Mouse (Mus musculus): ENCODE results near the gene Cabp4. TPM values are rescaled to one million over a fixed set of nuclear protein-coding genes. Genes with fewer than 3 reads are reported as not detected.

Cabp4 gene
- polyA plus RNA-seq, 1 experiment from 2014 or later = 0.19 TPM

DNA sequence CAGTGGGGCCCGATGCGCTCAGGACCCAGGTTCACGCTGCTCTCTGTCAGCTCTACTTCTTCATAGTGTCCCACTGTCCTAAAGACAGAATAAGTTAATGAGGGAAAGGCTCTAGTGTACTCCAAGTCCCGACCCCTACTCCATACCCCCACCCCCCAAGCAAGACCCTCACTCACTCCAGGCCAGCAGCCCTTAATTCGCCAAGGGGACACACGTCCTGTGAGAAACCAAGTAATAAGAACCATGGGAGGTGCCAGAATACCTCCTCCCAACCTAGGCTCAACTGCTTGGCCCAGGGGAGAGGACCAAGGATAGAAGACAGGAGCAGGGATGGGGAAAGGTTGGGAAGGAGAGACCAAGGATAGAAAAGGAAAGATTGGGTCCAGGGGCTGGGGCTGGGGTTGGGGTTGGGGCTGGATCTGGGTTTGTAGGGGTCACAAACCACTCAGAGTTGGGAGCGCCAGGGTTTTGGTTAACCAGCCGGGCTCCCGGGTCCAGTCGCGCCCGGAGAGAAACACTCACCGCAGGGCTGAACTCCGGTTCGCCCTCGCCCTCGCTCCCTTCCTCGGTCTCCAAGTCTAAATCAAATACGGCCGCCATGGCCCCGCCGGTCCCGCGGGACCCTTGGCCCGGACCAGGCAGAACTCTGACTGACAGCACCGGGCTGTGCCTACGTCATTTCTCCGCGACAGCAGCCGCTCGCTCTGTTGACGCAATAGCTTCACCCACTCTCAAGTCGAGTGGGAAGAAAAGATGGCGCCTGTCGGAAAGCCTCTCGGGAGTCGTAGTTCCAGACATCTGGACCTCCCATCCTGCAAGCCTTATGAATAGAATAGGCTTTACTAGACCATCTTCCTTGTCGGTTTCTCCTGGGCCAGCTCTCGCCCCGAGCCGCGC is 19.1 kb upstream of the Cabp4 start, which contains the start of gene Rps6kb2:
Gene Rps6kb2, minus strand, starts transcription at position 709 of the 897 bp plus-strand sequence.
- peaks cover 18% of the 10 kb centered on the region for H3K36me3 ChIP-seq
- ATAC-seq (ENCODE audit: insufficient read depth, low FRiP score, low read depth) = peak; percentile 77
- peaks cover 11% of the 10 kb centered on the region; the same call in 1 of the 2 replicates for H3K4me1 ChIP-seq
- 5% methylated on average over 42 of the region's 42 CpGs for WGBS
- H3K9me3 ChIP-seq = no peaks in the 10 kb centered on the region
- H3K4me3 ChIP-seq (replicated peaks) = peak within 1 kb of the TSS; percentile 62
- H3K4me2 ChIP-seq = peak within 1 kb of the TSS; percentile 90
- H3K9ac ChIP-seq = peak within 1 kb of the TSS; percentile 67
- peak within 1 kb of the TSS; percentile 70 for H3K27ac ChIP-seq
- H3K27me3 ChIP-seq (replicated peaks) = no peaks in the 10 kb centered on the region

DNA sequence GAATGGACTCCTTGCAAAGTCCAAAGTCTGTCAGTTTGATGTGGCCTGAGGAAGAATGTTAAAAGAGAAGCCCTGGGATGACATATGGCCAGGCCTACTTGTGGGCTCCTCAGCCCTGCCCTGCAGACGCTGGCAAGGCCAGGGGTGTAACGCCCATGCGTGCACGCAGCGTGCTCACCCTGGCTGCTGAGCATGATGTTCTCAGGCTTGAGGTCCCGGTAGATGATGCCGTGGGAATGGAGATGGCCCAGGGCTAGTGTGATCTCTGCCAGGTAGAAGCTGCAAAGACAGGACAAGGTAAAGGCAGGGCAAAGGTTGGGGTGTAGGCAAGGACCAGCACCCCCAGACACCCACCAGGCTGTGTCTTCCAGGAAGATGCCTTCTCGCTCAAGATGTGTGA is 15.2 kb upstream of the Cabp4 start:
- peaks cover 11% of the 10 kb centered on the region; the same call in 1 of the 2 replicates for H3K4me1 ChIP-seq
- H3K27me3 ChIP-seq (replicated peaks) = no peaks in the 10 kb centered on the region
- no peak overlapping the region for H3K4me2 ChIP-seq
- no peaks in the 10 kb centered on the region for H3K9me3 ChIP-seq
- ATAC-seq (ENCODE audit: insufficient read depth, low FRiP score, low read depth) = no peak
- H3K27ac ChIP-seq = no peak overlapping the region
- no peak overlapping the region for H3K4me3 ChIP-seq (replicated peaks)
- 96% methylated on average over 8 of the region's 8 CpGs for WGBS
- H3K36me3 ChIP-seq = peaks cover 37% of the 10 kb centered on the region
- H3K9ac ChIP-seq = no peak overlapping the region

DNA sequence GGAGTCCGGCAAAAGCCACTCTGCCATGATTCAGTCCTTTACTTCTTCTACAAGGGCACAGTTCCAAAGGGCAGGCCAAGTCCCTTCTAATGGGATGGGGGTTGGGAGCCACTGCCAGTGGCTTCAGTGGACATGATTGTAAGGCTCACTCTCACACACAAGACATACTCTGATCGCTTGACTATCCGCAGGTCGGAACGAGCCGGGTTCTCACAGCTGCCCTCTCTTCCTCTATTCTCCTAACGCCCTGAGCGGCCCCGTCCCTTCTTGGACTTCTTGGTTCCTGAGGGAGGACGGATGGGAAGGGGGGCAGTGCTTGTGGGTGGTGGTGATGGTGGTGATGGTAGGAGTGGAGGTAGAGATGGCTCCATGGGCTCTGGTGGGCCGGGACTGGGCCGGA is 12.9 kb upstream of the Cabp4 start:
- Histone ChIP-seq H3K9ac (no peak overlapping the region), H3K27me3 (replicated peaks) (no peaks in the 10 kb centered on the region), H3K27ac (no peak overlapping the region), H3K4me3 (replicated peaks) (no peak overlapping the region), H3K9me3 (no peaks in the 10 kb centered on the region), H3K4me1 (no peaks in the 10 kb centered on the region), H3K36me3 (peaks cover 40% of the 10 kb centered on the region), H3K4me2 (no peak overlapping the region)
- 86% methylated on average over 12 of the region's 12 CpGs for WGBS
- no peak for ATAC-seq (ENCODE audit: insufficient read depth, low FRiP score, low read depth)

DNA sequence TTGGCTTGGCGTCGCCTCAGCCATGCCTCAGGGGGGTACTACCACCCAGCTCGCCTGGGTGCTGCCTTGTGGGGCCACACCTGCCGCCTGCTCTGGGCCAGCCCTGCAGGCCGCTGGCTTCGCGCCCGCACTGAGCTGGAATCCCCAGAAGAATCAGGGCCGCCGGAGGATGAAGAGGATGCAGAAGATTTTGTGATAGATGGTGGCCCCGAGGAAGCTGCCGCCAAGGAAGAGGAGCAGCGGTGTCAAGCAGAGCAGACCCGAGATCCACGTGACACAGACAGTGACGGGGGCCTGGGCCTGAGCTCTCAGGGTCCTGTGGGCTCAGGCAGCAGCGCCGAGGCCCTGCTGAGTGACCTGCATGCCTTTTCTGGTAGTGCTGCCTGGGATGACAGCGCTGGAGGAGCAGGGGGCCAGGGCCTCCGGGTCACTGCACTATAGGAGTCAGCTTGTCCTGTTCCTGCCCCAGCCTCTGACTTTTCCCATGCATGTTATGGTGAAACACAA is 12.3 kb upstream of the Cabp4 start:
- WGBS = 71% methylated on average over 20 of the region's 20 CpGs
- no peaks in the 10 kb centered on the region for H3K27me3 ChIP-seq (replicated peaks)
- no peak overlapping the region for H3K9ac ChIP-seq
- no peak overlapping the region for H3K4me2 ChIP-seq
- ATAC-seq (ENCODE audit: insufficient read depth, low FRiP score, low read depth) = no peak
- H3K4me1 ChIP-seq = no peaks in the 10 kb centered on the region
- no peak overlapping the region for H3K4me3 ChIP-seq (replicated peaks)
- no peaks in the 10 kb centered on the region for H3K9me3 ChIP-seq
- peaks cover 41% of the 10 kb centered on the region for H3K36me3 ChIP-seq
- no peak overlapping the region for H3K27ac ChIP-seq

DNA sequence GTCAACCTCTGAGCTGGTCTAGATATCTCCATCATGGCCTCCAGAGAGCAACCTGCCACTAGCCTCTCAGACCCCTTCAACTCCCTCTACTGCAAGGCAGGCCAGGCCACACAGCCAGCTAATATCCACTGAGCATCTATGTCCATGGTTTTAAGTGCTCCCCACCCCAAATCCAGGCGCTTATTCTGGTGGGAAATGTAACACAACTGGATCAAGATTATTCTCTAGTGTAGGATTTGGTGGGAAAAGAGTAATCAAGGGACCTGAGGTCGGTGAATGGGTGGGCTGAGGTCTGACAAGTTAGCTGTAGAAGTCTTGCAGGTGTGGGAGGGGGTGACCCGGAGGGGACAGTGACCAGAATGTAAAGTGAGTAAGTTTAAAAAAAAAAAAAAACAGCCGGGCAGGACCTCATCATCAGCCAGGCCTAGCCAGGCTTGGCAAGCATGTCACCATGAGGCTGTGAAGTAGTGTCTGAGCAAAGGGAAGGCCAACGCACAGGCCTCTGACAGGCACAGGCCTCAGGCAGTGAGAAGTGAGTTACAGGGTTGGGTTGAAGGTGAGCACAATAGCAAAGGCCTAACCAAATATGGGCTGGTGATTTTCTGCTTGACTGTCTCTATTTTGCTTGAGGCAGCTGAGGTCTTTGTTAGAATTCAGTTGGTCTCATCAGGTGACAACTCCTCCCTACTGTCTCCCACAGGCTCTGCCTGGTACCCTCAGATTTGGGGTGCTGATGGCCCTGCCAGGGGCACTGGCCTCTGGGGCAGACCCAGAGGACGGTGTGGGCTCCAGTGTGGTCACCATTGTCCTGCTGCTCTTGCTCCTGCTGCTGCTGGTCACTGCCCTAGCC is 11.6 kb upstream of the Cabp4 start:
- H3K36me3 ChIP-seq = peaks cover 44% of the 10 kb centered on the region
- no peaks in the 10 kb centered on the region for H3K27me3 ChIP-seq (replicated peaks)
- no peak overlapping the region for H3K4me2 ChIP-seq
- no peak overlapping the region for H3K4me3 ChIP-seq (replicated peaks)
- WGBS = 86% methylated on average over 6 of the region's 6 CpGs
- ATAC-seq (ENCODE audit: insufficient read depth, low FRiP score, low read depth) = no peak
- no peak overlapping the region for H3K27ac ChIP-seq
- no peak overlapping the region for H3K9ac ChIP-seq
- no peaks in the 10 kb centered on the region for H3K9me3 ChIP-seq
- no peaks in the 10 kb centered on the region for H3K4me1 ChIP-seq

DNA sequence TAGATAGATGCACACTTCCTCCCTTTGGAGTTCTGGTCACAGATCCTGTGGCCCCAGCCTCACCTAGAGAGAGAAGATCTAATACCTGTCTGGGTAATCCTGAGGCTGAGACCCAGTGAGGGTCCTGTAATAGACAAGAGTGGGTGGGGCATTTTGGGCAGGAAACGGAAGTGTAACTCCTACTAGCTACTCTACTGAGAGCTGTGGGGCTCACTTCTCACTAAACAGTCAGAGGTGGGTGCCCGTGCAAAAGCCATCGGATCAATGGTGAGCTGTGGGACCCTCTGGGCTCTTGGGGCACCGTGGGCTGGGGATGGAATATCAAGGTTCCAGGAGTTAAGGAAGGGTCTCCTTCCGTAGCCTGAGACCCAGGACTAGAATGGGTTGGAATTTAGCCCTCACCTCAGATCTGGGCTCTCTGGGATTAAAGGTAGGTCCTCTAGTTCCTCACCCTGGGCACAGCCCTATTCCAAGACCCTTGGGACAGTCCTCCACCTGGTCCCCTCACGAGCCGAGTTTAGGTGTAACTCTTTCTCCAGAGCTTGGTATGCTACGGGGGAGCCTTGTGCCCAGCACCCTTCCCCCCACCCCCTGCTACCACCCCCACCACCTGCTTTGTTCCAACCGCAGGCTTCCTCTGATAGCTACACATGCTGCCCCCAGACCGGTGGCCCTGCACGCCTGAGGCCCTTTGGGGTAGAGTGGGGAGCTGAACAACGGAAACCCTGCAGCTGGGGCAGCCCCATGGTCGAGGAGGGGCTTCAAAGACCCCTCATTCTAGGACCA is 10.8 kb upstream of the Cabp4 start:
- Histone ChIP-seq H3K9me3 (no peaks in the 10 kb centered on the region), H3K9ac (no peak overlapping the region), H3K4me2 (no peak overlapping the region), H3K27ac (no peak overlapping the region), H3K36me3 (peaks cover 44% of the 10 kb centered on the region), H3K27me3 (replicated peaks) (no peaks in the 10 kb centered on the region), H3K4me1 (peaks cover 6% of the 10 kb centered on the region), H3K4me3 (replicated peaks) (no peak overlapping the region)
- WGBS = 69% methylated on average over 13 of the region's 13 CpGs
- ATAC-seq (ENCODE audit: insufficient read depth, low FRiP score, low read depth) = no peak

DNA sequence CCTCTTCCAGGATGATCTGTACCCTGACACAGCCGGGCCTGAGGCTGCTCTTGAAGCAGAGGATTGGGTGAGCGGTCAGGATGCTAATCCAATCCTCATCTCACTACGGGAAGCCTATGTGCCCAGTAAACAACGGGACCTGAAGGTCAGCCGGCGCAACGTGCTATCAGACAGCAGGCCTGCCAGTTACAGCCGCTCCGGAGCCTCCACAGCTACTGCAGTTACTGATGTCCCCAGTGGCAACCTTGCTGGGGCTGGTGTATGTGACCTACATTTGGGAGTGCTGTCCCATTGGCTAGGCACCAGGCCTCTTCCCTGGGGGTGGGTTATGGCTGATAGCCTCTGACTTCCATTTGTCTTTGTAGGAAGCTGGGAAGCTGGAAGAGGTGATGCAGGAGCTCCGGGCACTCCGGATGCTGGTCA is 9.4 kb upstream of the Cabp4 start, which contains the start of gene Ptprcap:
Gene Ptprcap, plus strand, starts transcription at position 373 of the 423 bp plus-strand sequence.
- peaks cover 14% of the 10 kb centered on the region for H3K4me1 ChIP-seq
- H3K9me3 ChIP-seq = no peaks in the 10 kb centered on the region
- H3K9ac ChIP-seq = no peak within 1 kb of the TSS
- ATAC-seq (ENCODE audit: insufficient read depth, low FRiP score, low read depth) = no peak
- no peaks in the 10 kb centered on the region for H3K27me3 ChIP-seq (replicated peaks)
- H3K4me3 ChIP-seq (replicated peaks) = no peak within 1 kb of the TSS
- H3K36me3 ChIP-seq = peaks cover 36% of the 10 kb centered on the region
- H3K4me2 ChIP-seq = no peak within 1 kb of the TSS
- H3K27ac ChIP-seq = no peak within 1 kb of the TSS
- 75% methylated on average over 11 of the region's 11 CpGs for WGBS

DNA sequence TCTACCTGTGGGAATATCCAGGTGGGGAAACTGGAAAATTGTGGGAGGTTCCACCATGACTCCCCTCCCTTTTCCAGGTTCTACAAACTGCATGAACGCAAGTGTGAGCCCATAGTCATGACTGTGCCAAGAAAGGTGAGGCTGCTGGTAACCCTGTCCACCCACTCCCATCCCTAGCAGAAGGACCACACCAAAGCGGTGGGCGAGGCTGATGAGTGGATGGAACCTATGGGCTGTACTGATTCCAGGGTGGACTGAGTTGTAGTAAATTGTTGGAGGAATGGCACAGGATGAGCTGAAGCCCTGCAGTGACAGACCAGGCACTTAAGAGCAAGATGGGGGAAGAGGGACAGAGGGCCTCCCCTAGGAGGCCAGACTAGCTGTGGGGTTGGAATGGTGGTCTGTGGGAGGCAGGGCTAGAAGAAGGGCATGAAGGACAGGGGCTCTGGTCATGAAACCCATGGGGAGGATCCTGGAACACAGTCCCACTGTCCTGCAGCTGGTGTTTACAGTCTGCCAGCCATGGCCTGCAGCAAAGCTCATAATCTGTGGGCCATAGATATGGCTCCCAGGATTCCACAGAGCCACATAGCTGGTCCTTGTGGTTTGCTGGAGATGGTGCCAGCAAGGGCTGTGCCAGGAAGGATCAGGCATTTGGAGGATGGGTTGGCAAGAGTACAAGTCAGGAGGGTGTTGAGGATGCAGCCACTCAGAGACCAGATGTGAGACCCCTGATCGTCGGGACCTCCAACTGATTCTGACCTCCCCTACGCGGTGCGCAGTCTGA is 8.8 kb upstream of the Cabp4 start:
- no peak for ATAC-seq (ENCODE audit: insufficient read depth, low FRiP score, low read depth)
- Histone ChIP-seq H3K36me3 (peaks cover 30% of the 10 kb centered on the region), H3K9ac (no peak overlapping the region)

DNA sequence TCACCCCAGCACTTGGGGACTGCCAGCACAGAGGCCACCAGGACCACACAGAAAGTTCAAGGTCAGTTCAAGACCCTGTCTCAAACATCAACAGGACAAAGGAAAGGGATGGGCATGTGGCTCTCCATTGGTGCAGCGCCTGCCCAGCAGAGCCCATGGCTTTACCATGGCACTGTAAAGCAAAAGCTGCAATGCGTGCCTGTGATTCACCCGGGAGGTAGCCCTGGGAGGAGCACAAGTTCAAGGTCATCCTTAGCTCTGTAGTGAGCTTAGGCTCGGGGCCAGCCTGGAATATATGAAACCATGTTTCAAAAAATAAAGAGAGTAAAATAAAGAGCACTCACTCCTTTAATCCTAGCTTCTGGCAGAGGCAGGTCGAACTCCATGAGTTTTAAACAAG is 8.1 kb upstream of the Cabp4 start:
- Histone ChIP-seq H3K4me1 (peaks cover 20% of the 10 kb centered on the region), H3K27me3 (replicated peaks) (no peaks in the 10 kb centered on the region), H3K36me3 (peaks cover 24% of the 10 kb centered on the region), H3K4me3 (replicated peaks) (no peak overlapping the region), H3K9me3 (no peaks in the 10 kb centered on the region), H3K4me2 (no peak overlapping the region), H3K27ac (no peak overlapping the region), H3K9ac (no peak overlapping the region)
- ATAC-seq (ENCODE audit: insufficient read depth, low FRiP score, low read depth) = no peak
- 85% methylated on average over 5 of the region's 5 CpGs for WGBS

More for the DNA sequence above, 8.8 kb upstream of the Cabp4 start:
- no peaks in the 10 kb centered on the region for H3K27me3 ChIP-seq (replicated peaks)
- WGBS = 82% methylated on average over 8 of the region's 8 CpGs
- H3K27ac ChIP-seq = no peak overlapping the region
- peaks cover 20% of the 10 kb centered on the region for H3K4me1 ChIP-seq
- no peak overlapping the region for H3K4me3 ChIP-seq (replicated peaks)
- H3K4me2 ChIP-seq = no peak overlapping the region
- no peaks in the 10 kb centered on the region for H3K9me3 ChIP-seq

DNA sequence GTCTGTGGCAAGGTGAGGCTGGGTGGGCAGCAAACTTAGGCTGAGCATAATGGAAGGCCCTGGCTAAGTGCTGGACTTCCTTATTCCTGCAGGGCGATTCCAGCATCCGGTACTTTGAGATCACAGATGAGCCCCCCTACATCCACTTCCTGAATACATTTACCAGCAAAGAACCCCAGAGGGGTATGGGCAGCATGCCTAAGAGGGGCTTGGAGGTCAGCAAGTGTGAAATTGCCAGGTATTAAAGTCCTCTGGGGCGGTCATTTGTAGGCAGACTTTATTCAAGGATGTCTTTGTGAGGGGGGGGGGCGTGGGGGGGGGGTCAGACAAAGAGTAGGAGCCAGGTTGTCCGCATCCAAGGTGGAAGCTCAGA is 7.6 kb upstream of the Cabp4 start:
- peaks cover 20% of the 10 kb centered on the region for H3K4me1 ChIP-seq
- no peaks in the 10 kb centered on the region for H3K27me3 ChIP-seq (replicated peaks)
- peaks cover 20% of the 10 kb centered on the region for H3K36me3 ChIP-seq
- H3K9me3 ChIP-seq = no peaks in the 10 kb centered on the region
- ATAC-seq (ENCODE audit: insufficient read depth, low FRiP score, low read depth) = no peak
- H3K9ac ChIP-seq = no peak overlapping the region
- no peak overlapping the region for H3K4me3 ChIP-seq (replicated peaks)
- no peak overlapping the region for H3K4me2 ChIP-seq
- 79% methylated on average over 5 of the region's 5 CpGs for WGBS
- H3K27ac ChIP-seq = no peak overlapping the region
